Mouse (Mus musculus) embryonic facial prominence, embryonic 15.5 days (tissue): ENCODE measurements at regions not wholly inside any gene's neighbourhood (a gene's known extent, or its start where the extent isn't known, plus 50 kb on each side); places are given as distances from the start of the nearest gene placed in this dataset.
A peak's percentile ranks its signal among the peaks of the same experiment; 100 is the strongest.

ENCODE experiments used
- ATAC-seq: fragments of 200-750 bp; cut with Nextera tagmentation; 2 replicates; pipeline ENCODE4 v1.8.0; 2017; ENCODE audit warnings: low read depth, moderate TSS enrichment; ENCODE audit not compliant: insufficient number of reproducible peaks, low FRiP score, low TSS enrichment
- H3K27ac ChIP-seq: fragments of 300-500 bp; sonication (generic); replicated peaks from 2 replicates; pipeline ENCODE4 v1.5.1; 2015; ENCODE audit warnings: mild to moderate bottlenecking, inconsistent platforms
- H3K27me3 ChIP-seq: fragments of 300-500 bp; sonication (generic); 2 replicates; pipeline ENCODE4 v1.6.1; 2015; ENCODE audit warnings: inconsistent platforms
- H3K36me3 ChIP-seq: fragments of 300-500 bp; sonication (generic); 2 replicates; pipeline ENCODE4 v1.6.1; 2015; ENCODE audit warnings: mild to moderate bottlenecking, inconsistent platforms
- H3K4me1 ChIP-seq: fragments of 300-500 bp; sonication (generic); 2 replicates; pipeline ENCODE4 v1.6.1; 2015; ENCODE audit warnings: inconsistent platforms
- H3K4me2 ChIP-seq: fragments of 300-500 bp; sonication (generic); replicated peaks from 2 replicates; pipeline ENCODE4 v1.6.1; 2015; ENCODE audit warnings: mild to moderate bottlenecking, inconsistent platforms
- H3K4me3 ChIP-seq: fragments of 300-500 bp; sonication (generic); replicated peaks from 2 replicates; pipeline ENCODE4 v1.5.1; 2015; ENCODE audit warnings: mild to moderate bottlenecking, inconsistent platforms
- H3K9ac ChIP-seq: fragments of 300-500 bp; sonication (generic); 2 replicates; pipeline ENCODE4 v1.6.1; 2015; ENCODE audit warnings: inconsistent platforms
- H3K9me3 ChIP-seq: fragments of 300-500 bp; sonication (generic); replicated peaks from 2 replicates; pipeline ENCODE4 v1.6.1; 2016; ENCODE audit warnings: inconsistent platforms
- WGBS: fragments of 180-500 bp; shearing (Covaris S2); methylation state at CpG from one replicate; pipeline ENCODE4 v1.1.7; 2015; 5-methylcytosine and 5-hydroxymethylcytosine counted together

GRCm38 (mm10) chr8:103911287-103912015 lies 190.0 kb upstream of the Cdh5 start:
- peaks cover 26% of the 10 kb centered on the region for H3K4me1 ChIP-seq
- no peak overlapping the region for H3K9ac ChIP-seq
- WGBS, result 75% methylated on average over 2 of the region's 2 CpGs
- H3K27ac ChIP-seq, result no peak overlapping the region
- H3K4me3 ChIP-seq, result no peak overlapping the region
- H3K36me3 ChIP-seq, result no peaks in the 10 kb centered on the region
- no peaks in the 10 kb centered on the region for H3K9me3 ChIP-seq
- H3K27me3 ChIP-seq, result no peaks in the 10 kb centered on the region
- no peak for ATAC-seq
- no peak overlapping the region for H3K4me2 ChIP-seq

- H3K9ac ChIP-seq, result no peak overlapping the region
- peak overlapping the region; percentile 80 for H3K27ac ChIP-seq
- H3K27me3 ChIP-seq, result no peaks in the 10 kb centered on the region
- H3K4me2 ChIP-seq, result no peak overlapping the region
- WGBS, result 52% methylated on average over 9 of the region's 9 CpGs
- no peak overlapping the region for H3K4me3 ChIP-seq
- H3K36me3 ChIP-seq, result no peaks in the 10 kb centered on the region
- no peaks in the 10 kb centered on the region for H3K9me3 ChIP-seq
- ATAC-seq, result peak; percentile 59; the same call in 1 of the 2 replicates
- H3K4me1 ChIP-seq, result peaks cover 26% of the 10 kb centered on the region
These were observed 188.2 kb upstream of the Cdh5 start for GRCm38 (mm10) chr8:103912983-103913926.

- peaks cover 26% of the 10 kb centered on the region for H3K4me1 ChIP-seq
- H3K4me2 ChIP-seq, result no peak overlapping the region
- no peaks in the 10 kb centered on the region for H3K27me3 ChIP-seq
- ATAC-seq, result peak; percentile 70; the same call in 1 of the 2 replicates
- no peaks in the 10 kb centered on the region for H3K9me3 ChIP-seq
- no peaks in the 10 kb centered on the region for H3K36me3 ChIP-seq
- H3K27ac ChIP-seq, result peak overlapping the region; percentile 80
- 31% methylated on average over 6 of the region's 6 CpGs for WGBS
- H3K9ac ChIP-seq, result no peak overlapping the region
- no peak overlapping the region for H3K4me3 ChIP-seq
These were observed 187.3 kb upstream of the Cdh5 start for GRCm38 (mm10) chr8:103913927-103914640.

GRCm38 (mm10) chr8:103919324-103919723 lies 182.1 kb upstream of the Cdh5 start:
- no peak for ATAC-seq
- Histone ChIP-seq H3K36me3 (no peaks in the 10 kb centered on the region), H3K9me3 (no peaks in the 10 kb centered on the region), H3K27ac (no peak overlapping the region), H3K4me2 (no peak overlapping the region), H3K9ac (no peak overlapping the region), H3K27me3 (no peaks in the 10 kb centered on the region), H3K4me1 (peaks cover 9% of the 10 kb centered on the region), H3K4me3 (no peak overlapping the region)
- 93% methylated on average over 3 of the region's 3 CpGs for WGBS

- Histone ChIP-seq H3K4me1 (no peaks in the 10 kb centered on the region), H3K36me3 (no peaks in the 10 kb centered on the region), H3K9ac (no peak overlapping the region), H3K27ac (no peak overlapping the region), H3K4me2 (no peak overlapping the region), H3K4me3 (no peak overlapping the region), H3K27me3 (no peaks in the 10 kb centered on the region), H3K9me3 (no peaks in the 10 kb centered on the region)
- no peak for ATAC-seq
- WGBS, result 81% methylated on average over 4 of the region's 4 CpGs
These were observed 179.8 kb upstream of the Cdh5 start for GRCm38 (mm10) chr8:103921621-103922020.

GRCm38 (mm10) chr8:103922746-103923145 lies 178.7 kb upstream of the Cdh5 start:
- no peaks in the 10 kb centered on the region for H3K4me1 ChIP-seq
- ATAC-seq, result no peak
- H3K9ac ChIP-seq, result no peak overlapping the region
- H3K27me3 ChIP-seq, result no peaks in the 10 kb centered on the region
- WGBS, result 44% methylated on average over 2 of the region's 2 CpGs
- no peaks in the 10 kb centered on the region for H3K9me3 ChIP-seq
- no peak overlapping the region for H3K4me3 ChIP-seq
- no peak overlapping the region for H3K4me2 ChIP-seq
- no peaks in the 10 kb centered on the region for H3K36me3 ChIP-seq
- no peak overlapping the region for H3K27ac ChIP-seq

- H3K36me3 ChIP-seq, result no peaks in the 10 kb centered on the region
- H3K27me3 ChIP-seq, result no peaks in the 10 kb centered on the region
- H3K4me3 ChIP-seq, result no peak overlapping the region
- H3K9me3 ChIP-seq, result no peaks in the 10 kb centered on the region
- ATAC-seq, result no peak
- H3K4me2 ChIP-seq, result no peak overlapping the region
- no peaks in the 10 kb centered on the region for H3K4me1 ChIP-seq
- H3K27ac ChIP-seq, result no peak overlapping the region
- no peak overlapping the region for H3K9ac ChIP-seq
- 18% methylated on average over 1 of the region's 1 CpGs for WGBS
These were observed 168.7 kb upstream of the Cdh5 start for GRCm38 (mm10) chr8:103932681-103933080.

- WGBS, result 57% methylated on average over 3 of the region's 3 CpGs
- no peaks in the 10 kb centered on the region for H3K27me3 ChIP-seq
- H3K9ac ChIP-seq, result no peak overlapping the region
- ATAC-seq, result no peak
- H3K27ac ChIP-seq, result no peak overlapping the region
- H3K9me3 ChIP-seq, result no peaks in the 10 kb centered on the region
- H3K4me3 ChIP-seq, result no peak overlapping the region
- no peak overlapping the region for H3K4me2 ChIP-seq
- peaks cover 3% of the 10 kb centered on the region; the same call in 1 of the 2 replicates for H3K4me1 ChIP-seq
- no peaks in the 10 kb centered on the region for H3K36me3 ChIP-seq
These were observed 164.9 kb upstream of the Cdh5 start for GRCm38 (mm10) chr8:103936491-103936890.

- H3K36me3 ChIP-seq, result no peaks in the 10 kb centered on the region
- H3K4me2 ChIP-seq, result no peak overlapping the region
- no peak overlapping the region for H3K4me3 ChIP-seq
- no peak overlapping the region for H3K27ac ChIP-seq
- ATAC-seq, result no peak
- WGBS, result 37% methylated on average over 11 of the region's 11 CpGs
- peaks cover 3% of the 10 kb centered on the region; the same call in 1 of the 2 replicates for H3K4me1 ChIP-seq
- no peaks in the 10 kb centered on the region for H3K27me3 ChIP-seq
- no peaks in the 10 kb centered on the region for H3K9me3 ChIP-seq
- no peak overlapping the region for H3K9ac ChIP-seq
These were observed 162.9 kb upstream of the Cdh5 start for GRCm38 (mm10) chr8:103938283-103939230.

GRCm38 (mm10) chr8:103940958-103941532 lies 160.4 kb upstream of the Cdh5 start:
- Histone ChIP-seq H3K27me3 (no peaks in the 10 kb centered on the region), H3K36me3 (no peaks in the 10 kb centered on the region), H3K4me2 (no peak overlapping the region), H3K9me3 (no peaks in the 10 kb centered on the region), H3K4me1 (peaks cover 3% of the 10 kb centered on the region; the same call in 1 of the 2 replicates), H3K4me3 (no peak overlapping the region), H3K9ac (no peak overlapping the region), H3K27ac (no peak overlapping the region)
- ATAC-seq, result no peak
- 84% methylated on average over 6 of the region's 6 CpGs for WGBS
